Mouse (Mus musculus) hindlimb bud, embryonic 11.5 days (tissue): ENCODE measurements at regions not wholly inside any gene's neighbourhood (a gene's known extent, or its start where the extent isn't known, plus 50 kb on each side); places are given as distances from the start of the nearest gene placed in this dataset.

Experiments used
- DNase-seq: peaks from one replicate; pipeline ENCODE4 v3.0.0-alpha.2; 2012; ENCODE audit warnings: low read depth, low spot score; ENCODE audit errors: extremely low spot score

DNA sequence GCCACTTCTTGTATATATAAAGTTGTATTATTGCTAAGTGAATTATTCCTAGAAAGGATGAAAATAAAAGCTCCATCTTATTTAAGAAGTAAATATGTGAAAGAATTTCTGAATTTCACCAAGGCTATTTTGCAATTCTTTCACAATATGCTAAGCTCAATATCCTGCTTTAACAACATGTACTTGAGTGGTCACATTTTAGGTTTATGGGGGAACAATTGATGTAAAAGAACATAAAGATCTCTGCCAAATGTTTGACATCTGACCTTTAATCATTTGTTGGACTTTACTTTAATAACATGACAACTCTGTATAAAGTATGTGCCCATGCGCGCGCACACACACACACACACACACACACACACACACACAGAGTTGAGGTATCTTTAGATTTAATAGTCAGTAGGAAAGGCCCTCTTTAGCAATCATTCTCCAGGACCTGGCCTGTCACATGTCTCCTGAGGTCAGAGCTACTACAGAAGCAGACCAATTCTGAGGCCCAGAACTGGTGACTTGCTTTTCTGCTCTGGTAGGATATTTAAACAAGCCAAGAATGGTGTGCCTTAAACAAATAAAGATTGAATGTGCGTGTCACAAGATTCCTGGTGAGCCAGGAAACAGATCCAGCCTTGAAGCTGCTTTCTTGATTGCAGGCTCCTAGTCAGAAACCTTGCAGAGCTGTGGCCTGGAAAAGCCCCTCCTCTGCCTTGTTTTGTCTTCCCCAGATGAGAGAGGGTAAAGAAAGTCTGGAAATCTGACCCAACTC lies 477.4 kb upstream of the Marcks start:
- no peak for DNase-seq

DNA sequence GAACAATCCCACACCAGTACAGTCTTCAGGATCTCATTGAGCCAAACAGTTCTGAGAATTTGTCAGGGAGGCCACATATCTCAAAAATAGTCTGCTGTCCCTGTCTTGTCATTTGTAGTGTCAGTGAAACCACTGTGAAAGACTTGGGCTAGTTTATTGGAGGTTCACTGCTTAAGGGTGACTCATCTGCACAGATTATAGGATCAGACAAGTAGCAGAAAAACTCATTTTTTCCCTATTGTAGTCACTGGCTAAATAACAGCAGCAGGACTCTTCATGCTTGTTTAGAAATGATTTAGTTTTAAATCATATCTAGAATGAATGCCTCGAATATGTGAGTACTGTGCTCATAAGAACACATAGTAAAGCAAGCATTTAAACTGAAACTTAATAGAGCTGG lies 475.2 kb upstream of the Marcks start:
- DNase-seq: no peak

DNA sequence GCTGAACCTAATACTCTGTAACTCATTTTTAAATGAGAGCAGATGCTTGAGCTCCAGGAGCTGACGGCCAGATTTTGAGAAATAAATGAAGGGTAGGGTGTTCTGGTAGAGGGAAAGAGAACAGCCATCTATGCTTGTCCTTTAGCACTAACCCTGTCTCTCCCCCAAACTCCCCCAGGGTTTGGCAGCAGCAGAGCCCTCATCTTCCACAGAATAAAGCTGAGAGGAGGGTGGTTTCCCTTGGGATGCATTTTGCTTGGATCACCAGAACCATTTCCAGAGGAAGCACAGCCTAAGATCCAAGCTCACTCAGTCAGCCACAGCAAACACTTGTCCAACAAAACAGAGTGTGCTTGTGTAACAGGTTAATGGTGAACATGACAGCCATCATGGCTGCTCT lies 464.8 kb upstream of the Marcks start:
- no peak for DNase-seq

DNA sequence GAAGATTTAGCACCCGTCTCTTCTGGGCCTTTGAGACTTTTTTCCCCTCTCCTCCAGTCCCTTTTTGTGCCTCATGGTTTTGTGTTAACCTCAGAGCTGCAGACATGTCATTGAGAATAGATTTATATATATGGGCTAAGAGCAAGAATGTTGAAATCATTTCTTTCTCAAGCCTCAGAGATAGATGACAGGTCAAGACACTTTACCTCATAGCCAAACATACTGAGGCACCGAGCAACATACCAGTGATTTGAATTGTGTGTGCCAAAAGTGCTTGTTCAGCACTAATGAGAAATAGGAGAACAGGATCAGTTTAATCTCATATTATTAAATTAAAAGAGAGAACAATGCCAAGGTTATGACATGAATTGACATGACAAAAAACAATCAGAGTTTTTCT lies 464.2 kb upstream of the Marcks start:
- DNase-seq: no peak

DNA sequence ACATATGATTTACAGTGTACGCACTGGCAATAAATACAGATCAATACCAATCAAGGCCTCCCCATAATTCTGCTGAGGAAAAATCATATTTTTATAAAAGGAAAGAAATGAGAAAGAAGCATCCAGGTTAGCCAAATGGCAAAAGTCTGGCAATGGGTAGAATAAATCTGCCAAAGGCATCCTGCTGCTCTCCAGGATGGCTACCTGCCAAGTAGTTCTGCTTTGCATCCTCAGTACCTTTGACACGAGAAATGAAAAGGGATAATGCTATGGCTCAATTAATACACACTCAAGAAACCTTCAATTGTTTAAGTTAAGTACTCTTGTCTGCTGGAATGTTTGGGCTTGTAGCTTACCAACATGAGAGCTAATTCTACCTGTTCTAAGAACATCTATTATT lies 451.2 kb upstream of the Marcks start:
- no peak for DNase-seq

DNA sequence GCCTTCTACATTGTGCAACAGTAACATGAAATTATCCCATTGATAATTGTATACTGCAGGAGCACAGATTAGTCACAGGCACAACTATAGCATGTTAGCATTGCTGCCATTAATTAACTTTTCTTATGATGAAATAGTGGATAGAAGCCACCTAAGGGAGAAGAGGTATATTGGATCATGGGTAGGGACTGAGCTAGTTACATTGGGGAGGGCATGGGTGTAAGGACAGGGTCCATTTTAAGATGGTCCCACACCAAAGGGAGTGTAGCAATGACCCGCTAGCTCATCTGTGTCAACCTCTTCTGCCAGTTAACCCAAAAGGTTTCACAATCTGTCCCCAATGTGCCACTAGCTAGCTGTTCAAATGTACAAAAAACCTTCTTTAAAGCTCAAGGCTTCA lies 450.3 kb upstream of the Marcks start:
- no peak for DNase-seq

DNA sequence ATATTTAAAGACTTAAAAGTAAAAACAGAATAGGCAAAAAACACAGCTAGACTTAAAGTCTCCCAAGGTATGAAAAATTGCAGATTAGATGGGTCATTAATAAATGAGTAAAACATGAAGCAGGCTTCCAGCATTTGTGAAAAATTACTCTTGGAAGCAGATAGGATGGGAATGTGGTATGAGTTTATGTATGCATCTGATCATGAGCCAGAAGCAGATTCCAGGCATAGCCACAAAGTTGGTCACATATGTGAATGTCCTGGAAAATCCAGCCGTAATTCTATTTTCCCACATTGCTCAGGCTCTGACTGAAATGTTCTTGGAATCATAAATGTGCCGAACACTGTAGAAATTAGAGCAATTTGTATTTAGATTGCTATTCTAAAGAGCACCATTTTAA lies 432.5 kb upstream of the Marcks start:
- DNase-seq: no peak

DNA sequence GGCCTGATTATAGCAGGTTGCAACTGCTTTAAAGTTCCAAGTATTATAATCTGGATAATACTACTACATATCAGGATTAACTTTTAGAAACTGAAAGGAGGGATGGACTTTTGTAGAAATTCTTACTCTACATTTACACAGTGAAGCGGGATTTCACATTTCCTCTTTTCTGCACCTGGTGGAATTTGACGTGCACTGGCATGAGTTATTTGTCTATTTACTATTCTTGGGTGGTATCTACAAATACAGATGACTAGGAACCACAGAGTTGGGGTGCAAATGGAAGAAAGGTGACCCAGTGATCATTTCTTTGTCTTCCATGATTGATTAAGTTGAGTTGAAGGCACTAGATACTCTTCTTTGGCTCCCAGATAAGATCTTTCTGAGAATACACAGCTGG lies 423.0 kb upstream of the Marcks start:
- no peak for DNase-seq

DNA sequence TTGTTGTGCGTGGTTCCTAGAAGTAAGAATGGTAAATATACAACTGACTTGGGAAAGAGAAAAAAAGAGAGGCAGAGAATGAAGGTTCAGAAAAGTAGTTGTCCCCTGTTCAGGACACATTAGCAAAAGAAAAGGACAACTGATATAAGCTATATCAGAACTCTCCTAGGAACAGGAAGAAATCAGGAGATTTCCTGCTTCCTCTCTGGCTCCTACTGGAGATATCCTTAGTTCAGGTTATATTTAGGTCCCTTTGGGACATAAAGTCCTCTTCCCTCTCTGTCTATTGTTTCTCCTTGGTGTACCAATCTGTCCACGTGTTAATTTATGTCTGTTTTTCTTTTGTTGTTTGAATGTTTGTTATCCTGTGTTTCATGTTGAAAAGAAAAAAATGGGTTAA lies 410.7 kb upstream of the Marcks start:
- DNase-seq: no peak

DNA sequence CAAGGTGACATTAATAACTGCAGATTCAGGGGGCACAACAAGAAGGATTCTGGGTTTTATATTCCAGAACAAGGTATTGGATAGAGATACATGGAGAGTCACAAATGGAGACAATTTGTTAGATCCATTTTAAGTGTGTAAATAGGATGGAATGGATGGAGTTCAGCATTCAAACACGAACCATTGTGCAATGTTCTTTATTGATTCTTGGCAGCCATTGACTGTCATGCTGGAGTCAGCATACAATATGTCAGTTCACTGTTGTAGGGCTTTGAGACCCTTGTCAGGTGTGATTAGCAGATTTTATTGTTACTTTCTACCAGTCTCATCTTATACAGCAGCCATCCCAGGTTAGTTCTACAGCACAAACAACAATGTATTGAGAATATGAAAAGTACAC lies 402.0 kb upstream of the Marcks start:
- DNase-seq: no peak

DNA sequence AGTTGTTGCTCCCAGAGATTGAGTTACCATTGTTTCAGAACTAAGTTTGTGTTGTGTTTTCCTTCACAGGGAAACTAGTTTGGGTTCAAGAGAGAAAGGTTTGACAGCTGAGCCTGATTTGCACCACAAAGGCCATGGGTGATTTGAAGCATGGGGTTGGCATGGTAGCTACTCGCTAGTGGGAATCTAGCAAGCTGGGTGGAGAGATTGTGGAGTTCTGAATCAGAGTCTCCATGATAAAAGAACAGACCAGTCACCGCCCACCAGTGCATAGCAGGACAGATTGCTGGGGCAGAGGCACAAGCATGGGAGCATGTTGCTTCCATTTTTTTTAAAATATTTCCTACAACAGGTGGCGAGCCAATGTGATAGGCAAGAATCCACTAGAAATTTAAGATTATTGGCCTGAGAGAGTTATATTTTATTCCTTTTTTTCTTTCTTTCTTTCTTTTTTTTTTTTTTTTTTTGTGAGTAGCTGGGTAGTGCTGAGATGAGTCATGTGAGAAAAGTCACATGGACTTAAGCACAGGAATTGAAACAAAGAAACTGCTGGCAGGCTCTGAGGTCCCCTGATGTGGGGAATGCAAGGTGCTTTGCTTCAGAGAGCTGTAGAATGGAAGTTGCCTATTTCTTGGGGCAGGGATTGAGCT lies 367.4 kb upstream of the Marcks start:
- DNase-seq: no peak

DNA sequence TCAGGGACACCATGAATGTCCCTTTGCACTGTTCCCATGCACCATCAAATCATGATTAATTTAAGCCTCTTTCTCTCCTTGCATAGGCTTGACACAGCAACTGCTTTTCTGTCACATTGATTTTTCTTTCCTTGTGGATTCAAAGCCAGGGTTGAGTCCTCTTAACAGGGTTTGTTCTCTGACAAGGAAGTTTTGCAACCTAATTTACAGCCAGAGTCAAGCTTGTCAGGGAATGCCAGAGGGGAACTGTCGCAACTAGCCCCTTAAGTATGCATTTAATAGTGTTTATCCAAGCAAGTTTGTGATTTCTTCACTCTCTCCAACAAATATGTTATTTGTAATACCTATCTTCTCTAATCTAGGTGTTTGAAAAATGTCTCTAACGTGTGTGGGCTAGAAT lies 365.7 kb upstream of the Marcks start:
- DNase-seq: no peak

DNA sequence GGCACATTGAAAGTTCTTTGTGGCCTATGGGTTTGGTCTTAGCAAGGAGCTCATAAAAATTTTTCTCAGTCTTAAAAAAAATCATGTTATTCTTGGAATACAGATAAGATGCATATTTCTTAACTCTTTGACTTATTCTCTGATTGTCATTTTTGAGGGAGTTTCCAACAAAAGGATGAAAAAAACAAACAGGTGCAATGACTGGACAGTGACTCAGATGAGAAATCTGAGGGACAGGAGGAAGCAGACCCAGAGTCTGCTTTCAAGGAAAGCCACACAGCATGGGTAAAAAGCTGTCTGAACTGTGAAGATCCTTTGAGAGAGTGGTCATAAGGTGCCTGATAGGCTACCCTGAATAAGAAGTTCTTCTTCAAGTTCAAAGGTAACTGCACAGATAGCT lies 363.8 kb upstream of the Marcks start:
- no peak for DNase-seq

DNA sequence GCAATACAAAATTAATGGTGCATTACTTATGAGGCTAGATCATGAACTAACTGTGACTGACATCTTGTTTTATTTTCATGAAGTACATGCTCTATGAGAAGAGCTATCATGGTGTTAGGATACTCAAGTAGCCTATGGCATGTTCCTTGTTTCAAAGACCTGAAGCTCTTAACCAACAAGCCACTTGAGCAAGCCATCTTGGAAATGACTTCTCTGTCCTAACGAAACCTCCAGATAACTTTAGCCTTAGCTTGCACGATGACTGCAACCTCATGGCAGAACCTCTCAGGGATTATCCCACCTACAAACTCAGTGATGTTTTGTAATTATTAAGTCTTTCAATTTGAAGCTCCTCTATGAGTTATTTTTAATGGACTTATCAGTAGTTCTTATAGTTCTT lies 362.3 kb upstream of the Marcks start:
- DNase-seq: no peak

DNA sequence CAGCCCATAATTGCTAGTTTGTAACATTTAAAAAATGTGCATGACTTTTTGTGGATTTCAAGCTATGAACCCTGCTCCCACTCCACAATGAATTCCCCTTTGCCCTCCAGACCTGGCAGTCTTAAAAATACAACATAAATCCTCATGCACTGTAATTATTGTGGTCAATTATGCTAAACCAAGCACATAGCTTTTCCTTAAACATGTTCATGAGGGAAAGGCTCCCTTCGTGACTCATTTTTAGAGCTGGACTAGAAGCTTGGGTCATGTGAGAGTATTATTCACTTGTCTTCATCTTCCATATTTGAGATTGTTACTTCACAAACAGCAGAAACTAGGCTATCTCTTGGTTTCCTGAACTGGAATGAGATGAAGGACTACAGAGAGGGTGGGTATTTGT lies 356.7 kb upstream of the Marcks start:
- no peak for DNase-seq

DNA sequence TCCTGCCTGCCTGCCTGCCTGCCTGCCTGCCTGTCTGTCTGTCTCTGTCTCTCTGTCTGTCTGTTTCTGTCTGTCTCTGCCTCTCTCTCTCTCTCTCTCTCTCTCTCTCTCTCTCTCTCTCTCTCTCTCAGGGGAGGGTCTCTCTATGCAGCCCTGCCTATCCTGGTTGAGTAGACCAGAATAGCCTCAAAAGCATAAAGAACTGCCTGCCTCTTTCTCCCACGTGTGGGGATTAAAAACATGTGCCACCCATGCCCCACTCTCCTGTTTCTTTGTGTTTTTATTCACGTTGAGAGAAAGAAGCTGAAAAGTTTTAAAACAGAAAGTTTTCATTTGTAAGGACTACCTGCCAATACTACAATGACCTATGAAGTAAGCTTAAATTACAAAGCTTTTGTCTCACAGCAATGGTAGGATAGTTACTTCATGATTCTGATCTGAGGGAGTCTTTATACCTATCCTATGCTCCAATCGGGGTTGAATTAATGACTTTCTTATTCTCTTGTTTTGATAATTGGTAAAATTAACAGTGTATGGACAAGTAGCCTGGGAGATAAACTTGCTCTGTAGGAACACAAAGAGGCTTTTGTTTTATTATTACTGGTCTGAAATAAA lies 355.9 kb upstream of the Marcks start:
- no peak for DNase-seq

DNA sequence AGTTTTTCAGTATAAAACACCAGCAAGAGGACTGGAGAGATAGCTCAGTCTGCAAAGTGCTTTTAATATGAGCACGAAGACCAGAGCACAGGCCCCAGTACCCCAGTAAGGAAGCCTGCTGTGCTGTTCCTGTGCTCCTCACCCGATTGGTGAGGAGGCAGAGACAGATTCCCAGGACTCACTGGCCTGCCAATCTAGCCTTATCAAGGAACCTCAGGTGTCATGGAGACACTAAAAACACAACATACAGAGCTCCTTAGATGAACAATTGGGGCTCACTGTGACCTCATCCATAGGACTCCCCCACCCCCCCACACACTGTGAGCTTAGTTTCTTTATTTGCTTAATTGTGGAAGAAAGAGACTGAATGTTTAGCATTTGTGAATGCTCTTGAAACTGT lies 355.4 kb upstream of the Marcks start:
- no peak for DNase-seq

DNA sequence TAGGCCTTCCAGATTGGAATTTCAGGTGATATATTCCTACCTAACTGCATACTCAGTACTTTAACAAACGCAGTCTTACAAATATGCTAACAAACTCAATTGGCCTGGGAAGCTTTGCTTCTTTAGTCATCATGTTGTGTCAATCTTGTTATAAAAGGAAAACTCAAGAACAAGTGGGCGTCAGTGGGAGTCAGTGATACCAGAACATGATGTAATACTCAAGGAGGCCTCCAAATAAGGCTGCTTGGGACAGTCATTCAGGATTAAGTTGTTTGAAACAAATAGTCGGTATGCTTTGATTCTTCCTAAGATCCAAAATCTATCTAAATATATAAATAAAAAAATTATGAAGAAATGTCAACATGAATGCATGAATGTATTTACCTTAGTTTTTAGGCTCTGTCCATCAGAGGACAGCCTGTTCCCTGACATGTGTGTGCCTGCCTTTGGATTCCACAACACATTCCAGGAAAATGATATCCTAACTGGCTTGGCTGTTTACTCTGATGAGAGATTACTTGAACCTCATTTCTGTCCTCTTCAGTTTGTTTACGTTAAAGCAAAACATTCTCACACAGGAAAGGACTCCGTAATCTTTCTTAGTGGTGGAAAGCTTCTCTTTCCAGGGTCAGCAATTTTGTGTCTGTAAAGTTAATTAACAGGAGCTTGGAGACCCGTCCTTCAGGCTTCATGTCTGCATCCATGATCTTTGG lies 345.7 kb upstream of the Marcks start:
- DNase-seq: no peak

DNA sequence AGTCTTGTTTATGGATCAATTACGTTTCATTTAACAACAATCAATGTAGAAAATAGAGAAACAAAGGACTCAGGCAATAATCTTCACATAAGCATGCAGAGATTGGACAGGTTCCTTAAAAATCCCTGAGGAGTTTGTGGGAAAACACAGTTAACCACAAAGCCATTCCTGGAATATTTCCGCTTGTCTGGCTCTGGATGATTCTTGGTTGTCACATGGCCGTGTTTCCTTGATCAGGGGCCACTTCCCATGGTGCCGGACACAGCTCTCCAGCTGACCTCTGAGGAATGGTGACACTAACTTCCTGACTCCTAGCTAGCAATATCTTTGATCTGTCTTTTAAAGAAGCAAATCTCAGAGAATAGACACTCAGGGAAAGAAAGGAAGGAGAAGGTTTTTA lies 344.8 kb upstream of the Marcks start:
- DNase-seq: no peak

DNA sequence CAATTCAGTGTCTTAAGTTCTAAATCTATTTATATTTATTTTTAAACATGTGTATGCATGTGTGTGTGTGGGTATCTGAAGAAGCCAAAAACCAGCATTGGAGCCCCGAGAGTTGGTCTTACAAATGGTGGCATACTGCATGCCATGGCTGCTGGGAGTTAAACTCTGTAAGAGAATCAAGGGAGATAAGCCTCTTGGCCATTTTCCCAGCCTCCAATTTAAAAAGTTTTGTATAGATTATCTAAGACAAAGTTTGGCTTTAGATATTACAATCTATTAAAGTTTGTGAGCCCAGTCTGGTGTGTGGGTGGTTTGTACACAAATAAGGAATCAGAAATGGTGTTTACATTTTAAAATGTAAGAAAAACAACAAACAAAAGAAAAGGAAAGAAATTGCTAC lies 343.2 kb upstream of the Marcks start:
- no peak for DNase-seq

DNA sequence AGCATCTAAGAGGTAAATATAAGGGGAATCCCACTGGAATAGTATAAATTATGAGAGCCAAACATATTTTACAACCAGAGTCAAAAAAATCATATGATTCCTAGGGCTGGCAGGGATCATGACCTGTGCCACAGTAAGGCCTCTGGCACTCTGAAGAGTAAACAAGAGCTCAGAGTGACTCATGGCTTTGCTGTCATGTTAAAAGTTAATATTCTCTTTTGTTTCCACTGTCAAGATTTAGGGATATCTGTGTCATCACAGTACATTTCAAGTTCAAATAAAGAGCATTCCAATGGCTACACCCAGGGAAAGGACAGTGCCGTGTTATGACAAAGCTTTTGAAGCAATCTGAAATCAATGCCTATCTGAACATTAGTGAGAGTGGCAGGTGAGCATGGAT lies 341.6 kb upstream of the Marcks start:
- DNase-seq: no peak

DNA sequence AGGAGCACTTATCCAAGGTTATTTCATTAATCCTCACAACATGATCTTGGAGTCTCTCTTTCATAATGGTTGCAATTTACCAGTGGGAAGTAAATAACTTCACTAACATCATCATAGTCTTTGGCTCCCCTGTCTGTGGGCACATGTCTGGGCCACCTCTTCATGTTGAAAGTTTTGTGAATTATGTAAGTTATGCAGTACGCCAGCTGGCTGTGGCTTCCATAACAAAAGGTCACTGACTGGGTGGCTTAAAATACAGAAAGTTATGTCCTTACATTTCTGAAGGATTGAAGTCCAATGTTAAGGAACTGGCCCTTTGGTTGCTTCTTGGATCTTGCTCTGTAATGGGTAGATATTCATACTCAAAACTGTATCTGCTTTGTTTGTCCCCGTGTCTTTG lies 339.4 kb upstream of the Marcks start:
- no peak for DNase-seq
